Mouse (Mus musculus) liver, adult (tissue): ENCODE measurements at regions not wholly inside any gene's neighbourhood (a gene's known extent, or its start where the extent isn't known, plus 50 kb on each side); places are given as distances from the start of the nearest gene placed in this dataset.

Experiments
- GATA4 ChIP-seq: IDR thresholded peaks from 2 replicates; pipeline ENCODE4 v1.6.1; 2014; ENCODE audit warnings: mild to moderate bottlenecking, low read length; ENCODE audit not compliant: insufficient replicate concordance

GRCm38 (mm10) chr4:89396020-89396419 is 85.2 kb upstream of the Cdkn2b start:
- no peak for TF ChIP-seq GATA4

- TF ChIP-seq GATA4: no peak
These were observed 84.5 kb upstream of the Cdkn2b start for GRCm38 (mm10) chr4:89395336-89395735.

- TF ChIP-seq GATA4: no peak
These were observed 82.4 kb upstream of the Cdkn2b start for GRCm38 (mm10) chr4:89393251-89393711.

GRCm38 (mm10) chr4:89392791-89393190 is 82.0 kb upstream of the Cdkn2b start:
- TF ChIP-seq GATA4: no peak

GRCm38 (mm10) chr4:89391463-89392308 is 80.8 kb upstream of the Cdkn2b start:
- no peak for TF ChIP-seq GATA4

GRCm38 (mm10) chr4:89383548-89383947 is 72.7 kb upstream of the Cdkn2b start:
- TF ChIP-seq GATA4: no peak

- no peak for TF ChIP-seq GATA4
These were observed 71.7 kb upstream of the Cdkn2b start for GRCm38 (mm10) chr4:89382434-89382976.

- no peak for TF ChIP-seq GATA4
These were observed 70.9 kb upstream of the Cdkn2b start for GRCm38 (mm10) chr4:89381763-89382162.

GRCm38 (mm10) chr4:89381077-89381476 is 70.2 kb upstream of the Cdkn2b start:
- no peak for TF ChIP-seq GATA4

- no peak for TF ChIP-seq GATA4
These were observed 69.6 kb upstream of the Cdkn2b start for GRCm38 (mm10) chr4:89380330-89380945.

GRCm38 (mm10) chr4:89379622-89380329 is 68.9 kb upstream of the Cdkn2b start:
- no peak for TF ChIP-seq GATA4

- no peak for TF ChIP-seq GATA4
These were observed 61.8 kb upstream of the Cdkn2b start for GRCm38 (mm10) chr4:89372631-89373030.

GRCm38 (mm10) chr4:89368850-89369524 is 58.1 kb upstream of the Cdkn2b start:
- no peak for TF ChIP-seq GATA4

GRCm38 (mm10) chr4:89366581-89367141 is 55.8 kb upstream of the Cdkn2b start:
- TF ChIP-seq GATA4: no peak

- TF ChIP-seq GATA4: no peak
These were observed 55.0 kb upstream of the Cdkn2b start for GRCm38 (mm10) chr4:89365875-89366274.
